Mouse (Mus musculus) hindbrain, embryonic 14.5 days (tissue): ENCODE results near the gene Hormad1. TPM values are rescaled to one million over a fixed set of nuclear protein-coding genes. Genes with fewer than 3 reads are reported as not detected.

Source experiments
- ATAC-seq: fragments of 200-750 bp; cut with Nextera tagmentation; 2 replicates; pipeline ENCODE4 v1.8.0; 2017; ENCODE audit warnings: moderate number of reproducible peaks, mild to moderate bottlenecking, moderate TSS enrichment, moderate library complexity; ENCODE audit not compliant: low FRiP score
- DNase-seq: peaks from one replicate; pipeline ENCODE4 v3.0.0-alpha.2; 2015; ENCODE audit warnings: low spot score
- H3K27ac ChIP-seq: fragments of 300-500 bp; sonication (generic); 2 replicates; pipeline ENCODE4 v1.5.1; 2014; ENCODE audit warnings: mild to moderate bottlenecking, moderate library complexity
- H3K27me3 ChIP-seq: fragments of 300-500 bp; sonication (generic); 2 replicates; pipeline ENCODE4 v1.6.1; 2014; ENCODE audit warnings: mild to moderate bottlenecking, low read length, mixed read lengths; ENCODE audit not compliant: control insufficient read depth, insufficient read depth
- H3K36me3 ChIP-seq: fragments of 300-500 bp; sonication (generic); replicated peaks from 2 replicates; pipeline ENCODE4 v1.6.1; 2014; ENCODE audit not compliant: control insufficient read depth, insufficient read depth
- H3K4me1 ChIP-seq: fragments of 300-500 bp; sonication (generic); replicated peaks from 2 replicates; pipeline ENCODE4 v1.6.1; 2014; ENCODE audit warnings: antibody characterized with exemption, low read length, mixed read lengths; ENCODE audit not compliant: control insufficient read depth, insufficient read depth
- H3K4me2 ChIP-seq: fragments of 300-500 bp; sonication (generic); replicated peaks from 2 replicates; pipeline ENCODE4 v1.6.1; 2014; ENCODE audit warnings: mild to moderate bottlenecking, moderate library complexity
- H3K4me3 ChIP-seq: fragments of 300-500 bp; sonication (generic); replicated peaks from 2 replicates; pipeline ENCODE4 v1.5.1; 2014; ENCODE audit warnings: mild to moderate bottlenecking, low read length
- H3K9ac ChIP-seq: fragments of 300-500 bp; sonication (generic); 2 replicates; pipeline ENCODE4 v1.6.1; 2014
- H3K9me3 ChIP-seq: fragments of 300-500 bp; sonication (generic); 2 replicates; pipeline ENCODE4 v1.6.1; 2016; ENCODE audit warnings: low read length; ENCODE audit not compliant: control insufficient read depth
- WGBS: fragments of 180-500 bp; shearing (Covaris S2); extraction: QIAGEN DNeasy Blood & Tissue Kit; methylation state at CpG from one replicate; pipeline ENCODE4 v1.1.7; 2014; 5-methylcytosine and 5-hydroxymethylcytosine counted together
- polyA plus RNA-seq: library from polyadenylated mRNA; unstranded; fragments of >200 nt; fragmentation: Nextera tagmentation; extraction: Ambion mirVana; gene quantifications from 2 replicates; pipeline ENCODE4 v1.2.1, GENCODE M21; 2014

Gene Hormad1
- polyA plus RNA-seq, 1 experiment from 2014 or later: not detected

DNA sequence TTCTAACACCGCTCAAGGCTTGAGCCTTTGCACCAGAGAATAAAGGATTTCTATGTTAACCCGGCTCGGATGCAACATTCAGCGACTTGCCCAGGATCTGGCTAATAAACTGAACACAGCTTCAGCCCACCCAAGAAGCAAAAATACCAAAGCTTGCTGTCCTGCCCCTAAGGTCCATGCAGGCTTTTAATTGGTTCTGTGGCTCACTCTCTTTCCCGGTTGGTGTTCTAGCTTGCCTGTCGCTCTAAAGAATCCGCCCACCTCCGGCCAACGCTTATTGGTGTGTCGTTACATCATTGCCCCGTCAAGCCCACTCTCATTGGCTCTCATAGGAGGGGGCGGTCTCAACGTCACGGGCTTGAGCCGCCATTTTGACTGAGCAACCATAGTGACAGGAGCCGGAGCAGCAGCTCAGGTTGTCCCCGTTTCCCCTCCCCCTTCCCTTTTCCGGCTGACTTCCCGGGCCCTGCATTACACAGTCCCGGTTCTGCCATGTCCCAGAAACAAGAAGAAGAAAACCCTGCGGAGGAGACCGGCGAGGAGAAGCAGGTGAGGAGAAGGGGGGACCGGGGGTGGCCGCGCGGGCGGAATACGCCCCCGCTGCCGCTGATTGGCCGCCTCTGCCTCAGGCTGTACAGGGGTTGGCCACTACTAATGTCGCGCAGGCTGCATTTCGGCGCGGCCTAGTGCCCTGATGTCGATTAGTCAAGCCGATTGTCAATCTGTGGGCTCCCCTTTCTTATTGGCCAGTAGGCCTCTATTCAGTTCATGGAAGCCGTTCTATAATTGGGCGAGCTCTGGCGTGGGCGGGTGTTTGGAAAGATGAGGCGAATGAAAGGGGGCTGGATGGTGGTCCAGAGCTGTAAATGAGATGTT is 65.4 kb downstream of the Hormad1 start, which contains the start of gene Ensa:
Gene Ensa (plus strand): TSS at position 366 of the 876 bp plus-strand sequence.
- Histone ChIP-seq H3K36me3 (peaks cover 45% of the 10 kb centered on the region), H3K27me3 (no peaks in the 10 kb centered on the region), H3K4me3 (peak within 1 kb of the TSS; percentile 48), H3K4me2 (peak within 1 kb of the TSS; percentile 87), H3K9me3 (no peaks in the 10 kb centered on the region), H3K9ac (peak within 1 kb of the TSS; percentile 67), H3K27ac (peak within 1 kb of the TSS; percentile 94), H3K4me1 (peaks cover 13% of the 10 kb centered on the region)
- DNase-seq (peak; percentile 98), ATAC-seq (peak; percentile 98)
- WGBS: under 1% methylated on average over 44 of the region's 44 CpGs

GRCm38 (mm10) chr3:95627763-95628162 is 68.3 kb downstream of the Hormad1 start:
- H3K4me3 ChIP-seq: no peak overlapping the region
- no peak overlapping the region for H3K9ac ChIP-seq
- ATAC-seq (no peak), DNase-seq (no peak)
- H3K4me2 ChIP-seq: no peak overlapping the region
- no peaks in the 10 kb centered on the region for H3K9me3 ChIP-seq
- no peaks in the 10 kb centered on the region for H3K27me3 ChIP-seq
- peaks cover 64% of the 10 kb centered on the region for H3K36me3 ChIP-seq
- H3K27ac ChIP-seq: no peak overlapping the region
- WGBS: 92% methylated on average over 5 of the region's 5 CpGs
- H3K4me1 ChIP-seq: peaks cover 13% of the 10 kb centered on the region

GRCm38 (mm10) chr3:95629755-95630154 is 70.3 kb downstream of the Hormad1 start:
- no peak for ATAC-seq
- Histone ChIP-seq H3K9me3 (no peaks in the 10 kb centered on the region), H3K4me2 (no peak overlapping the region), H3K36me3 (peaks cover 84% of the 10 kb centered on the region), H3K4me1 (peaks cover 13% of the 10 kb centered on the region), H3K27me3 (no peaks in the 10 kb centered on the region), H3K9ac (no peak overlapping the region), H3K27ac (no peak overlapping the region), H3K4me3 (no peak overlapping the region)
- DNase-seq: no peak
- WGBS: 82% methylated on average over 4 of the region's 4 CpGs

DNA sequence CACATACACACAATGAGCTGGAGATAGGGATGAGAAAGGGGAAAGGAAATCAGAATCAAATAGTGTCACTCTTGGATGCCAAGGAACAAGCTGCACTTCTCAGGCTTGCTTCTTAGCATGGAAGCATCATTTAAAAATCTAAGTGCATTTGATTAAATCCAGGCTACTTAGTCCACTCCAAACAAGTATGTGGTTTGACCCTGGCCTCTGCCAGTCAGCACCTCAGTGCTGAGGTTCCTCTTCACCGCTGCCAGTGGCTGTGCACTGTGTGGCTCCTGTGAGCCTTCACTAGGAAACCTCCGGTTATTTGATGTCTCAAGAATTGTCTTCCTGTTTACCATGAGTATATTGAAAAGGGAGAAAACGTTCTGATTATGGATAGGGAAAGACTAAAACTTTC is 71.4 kb downstream of the Hormad1 start:
- H3K4me1 ChIP-seq: peaks cover 10% of the 10 kb centered on the region
- no peak overlapping the region for H3K27ac ChIP-seq
- ATAC-seq (no peak), DNase-seq (no peak)
- no peak overlapping the region for H3K9ac ChIP-seq
- no peak overlapping the region for H3K4me2 ChIP-seq
- no peaks in the 10 kb centered on the region for H3K27me3 ChIP-seq
- no peak overlapping the region for H3K4me3 ChIP-seq
- H3K36me3 ChIP-seq: peaks cover 94% of the 10 kb centered on the region
- 88% methylated on average over 3 of the region's 3 CpGs for WGBS
- no peaks in the 10 kb centered on the region for H3K9me3 ChIP-seq

DNA sequence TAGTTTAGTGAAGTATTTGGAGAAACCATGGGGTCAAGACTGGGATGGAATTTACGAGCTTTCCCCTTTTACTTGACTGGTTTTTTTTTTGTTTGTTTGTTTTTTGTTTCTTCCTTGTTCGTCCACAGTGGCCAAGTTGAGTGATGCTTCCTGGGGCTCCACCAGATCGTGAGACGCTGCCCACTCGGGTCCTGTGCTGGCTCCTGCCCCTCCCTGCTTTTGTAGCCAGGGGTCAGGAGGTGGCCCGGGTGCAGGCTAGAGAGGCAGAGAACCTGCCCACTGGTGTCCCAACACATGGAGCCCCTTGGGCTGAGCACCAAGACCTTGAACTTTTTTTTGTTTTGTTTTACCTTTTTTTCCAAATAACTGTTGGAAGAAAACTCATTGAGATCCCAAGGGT is 71.8 kb downstream of the Hormad1 start:
- no peaks in the 10 kb centered on the region for H3K9me3 ChIP-seq
- no peak overlapping the region for H3K27ac ChIP-seq
- peaks cover 97% of the 10 kb centered on the region for H3K36me3 ChIP-seq
- no peaks in the 10 kb centered on the region for H3K27me3 ChIP-seq
- H3K4me3 ChIP-seq: no peak overlapping the region
- DNase-seq (no peak), ATAC-seq (no peak)
- 76% methylated on average over 6 of the region's 6 CpGs for WGBS
- H3K4me1 ChIP-seq: peaks cover 5% of the 10 kb centered on the region
- H3K4me2 ChIP-seq: no peak overlapping the region
- no peak overlapping the region for H3K9ac ChIP-seq

GRCm38 (mm10) chr3:95632648-95633588 is 73.4 kb downstream of the Hormad1 start:
- no peaks in the 10 kb centered on the region for H3K9me3 ChIP-seq
- DNase-seq (peak; percentile 49), ATAC-seq (no peak)
- H3K4me1 ChIP-seq: no peaks in the 10 kb centered on the region
- no peak overlapping the region for H3K27ac ChIP-seq
- H3K4me3 ChIP-seq: no peak overlapping the region
- H3K36me3 ChIP-seq: peaks cover 96% of the 10 kb centered on the region
- no peak overlapping the region for H3K9ac ChIP-seq
- 80% methylated on average over 12 of the region's 12 CpGs for WGBS
- H3K27me3 ChIP-seq: no peaks in the 10 kb centered on the region
- H3K4me2 ChIP-seq: no peak overlapping the region

DNA sequence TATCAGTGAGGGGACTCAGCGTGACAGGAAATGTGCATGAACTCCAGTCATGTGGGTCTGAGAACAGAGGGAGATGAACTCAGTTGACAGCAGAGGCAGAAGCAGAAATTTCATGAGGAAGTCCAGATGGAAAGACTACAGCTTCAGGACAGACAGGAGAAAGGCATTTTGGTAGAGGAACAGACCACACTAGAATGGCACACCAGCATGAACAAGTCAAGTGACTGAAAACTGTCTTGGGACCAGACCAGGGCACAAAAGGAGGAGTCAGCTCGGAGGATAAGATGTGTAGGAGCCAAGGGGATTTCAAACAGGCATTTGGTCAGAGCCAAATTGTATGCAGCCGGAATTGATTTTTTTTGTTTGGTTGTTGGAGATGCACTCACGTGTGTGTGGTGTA is 76.2 kb downstream of the Hormad1 start:
- Histone ChIP-seq H3K9ac (no peak overlapping the region), H3K4me2 (no peak overlapping the region), H3K36me3 (peaks cover 78% of the 10 kb centered on the region), H3K27me3 (no peaks in the 10 kb centered on the region), H3K4me3 (no peak overlapping the region), H3K27ac (no peak overlapping the region), H3K9me3 (no peaks in the 10 kb centered on the region), H3K4me1 (no peaks in the 10 kb centered on the region)
- 81% methylated on average over 4 of the region's 4 CpGs for WGBS
- DNase-seq (no peak), ATAC-seq (no peak)

DNA sequence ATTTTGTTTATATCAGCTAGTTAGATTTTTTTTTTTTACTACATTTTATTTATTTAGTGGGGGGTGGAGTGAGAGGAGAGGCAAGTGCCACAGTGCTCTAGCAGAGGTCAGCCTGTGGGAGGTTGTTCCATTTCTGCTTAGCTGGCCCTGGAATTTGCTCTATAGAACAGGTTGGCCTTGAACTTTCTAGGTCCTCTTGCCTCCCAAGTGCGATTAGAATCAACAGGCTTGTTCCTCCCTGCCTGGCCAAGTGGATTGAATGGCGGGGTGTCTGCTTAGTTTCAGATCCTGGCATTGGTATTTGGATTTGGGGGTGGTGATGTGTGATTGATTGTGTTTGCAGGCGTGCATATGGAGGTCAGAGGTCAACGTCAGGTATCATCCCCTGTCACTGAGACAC is 76.6 kb downstream of the Hormad1 start:
- WGBS: 86% methylated on average over 4 of the region's 4 CpGs
- H3K27me3 ChIP-seq: no peaks in the 10 kb centered on the region
- ATAC-seq (no peak), DNase-seq (no peak)
- H3K4me3 ChIP-seq: no peak overlapping the region
- H3K4me1 ChIP-seq: no peaks in the 10 kb centered on the region
- H3K4me2 ChIP-seq: no peak overlapping the region
- H3K27ac ChIP-seq: no peak overlapping the region
- H3K9me3 ChIP-seq: no peaks in the 10 kb centered on the region
- H3K9ac ChIP-seq: no peak overlapping the region
- peaks cover 74% of the 10 kb centered on the region for H3K36me3 ChIP-seq
